Mouse (Mus musculus) B cell, adult 2 months (primary cell): ENCODE data around the gene Gne.

Experiments
- DNase-seq, 2 experiments: peaks; one replicate each; pipeline ENCODE4 v3.0.0; 2022

Gene Gne

GRCm38 (mm10) chr4:44022766-44023165, 61.2 kb downstream of the Gne start:
- no peak for DNase-seq

GRCm38 (mm10) chr4:44022323-44022722, 61.7 kb downstream of the Gne start:
- no peak for DNase-seq

DNA sequence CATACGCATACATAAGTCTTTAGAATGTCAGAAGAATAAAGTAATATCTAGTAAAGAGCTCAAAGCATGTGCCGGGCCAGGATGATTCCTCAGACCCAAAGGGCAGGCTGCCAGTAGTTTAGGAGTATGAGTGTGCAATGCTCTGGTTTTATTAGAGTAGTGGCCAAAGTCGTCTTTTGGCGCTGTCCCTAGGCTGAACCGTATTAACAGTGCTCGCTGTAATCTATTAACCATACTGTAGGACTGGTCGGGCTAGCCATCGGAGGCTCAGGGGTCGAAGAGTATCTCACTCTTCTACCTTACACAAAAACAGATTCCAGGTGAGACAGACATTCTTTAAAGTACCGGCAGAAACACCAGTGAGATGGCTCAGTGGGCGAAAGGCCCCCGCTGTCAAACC, 67.2 kb downstream of the Gne start:
- DNase-seq, result no peak

DNA sequence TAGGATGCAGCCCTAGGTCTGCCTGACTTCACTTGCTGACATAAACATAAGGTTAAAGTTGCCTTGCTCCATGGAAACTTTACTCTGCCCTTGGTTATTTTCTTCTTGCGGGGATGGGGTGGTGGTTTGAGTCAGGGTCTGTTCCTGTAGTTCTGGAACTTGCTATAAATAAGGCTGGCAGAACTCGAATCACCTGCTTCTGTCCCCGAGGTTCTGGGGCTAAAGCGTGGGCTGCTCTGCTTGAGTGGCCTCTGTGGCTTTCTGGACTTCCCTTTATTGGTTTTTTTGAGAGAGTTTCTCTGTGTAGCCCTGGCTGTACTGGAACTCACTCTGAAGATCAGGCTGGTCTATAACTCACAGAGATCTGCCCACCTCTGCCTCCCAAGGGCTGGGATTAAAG, 67.9 kb downstream of the Gne start:
- peak; percentile 51 to 59 for DNase-seq

- no peak for DNase-seq
These were observed 70.4 kb downstream of the Gne start for GRCm38 (mm10) chr4:44013391-44014070.

DNA sequence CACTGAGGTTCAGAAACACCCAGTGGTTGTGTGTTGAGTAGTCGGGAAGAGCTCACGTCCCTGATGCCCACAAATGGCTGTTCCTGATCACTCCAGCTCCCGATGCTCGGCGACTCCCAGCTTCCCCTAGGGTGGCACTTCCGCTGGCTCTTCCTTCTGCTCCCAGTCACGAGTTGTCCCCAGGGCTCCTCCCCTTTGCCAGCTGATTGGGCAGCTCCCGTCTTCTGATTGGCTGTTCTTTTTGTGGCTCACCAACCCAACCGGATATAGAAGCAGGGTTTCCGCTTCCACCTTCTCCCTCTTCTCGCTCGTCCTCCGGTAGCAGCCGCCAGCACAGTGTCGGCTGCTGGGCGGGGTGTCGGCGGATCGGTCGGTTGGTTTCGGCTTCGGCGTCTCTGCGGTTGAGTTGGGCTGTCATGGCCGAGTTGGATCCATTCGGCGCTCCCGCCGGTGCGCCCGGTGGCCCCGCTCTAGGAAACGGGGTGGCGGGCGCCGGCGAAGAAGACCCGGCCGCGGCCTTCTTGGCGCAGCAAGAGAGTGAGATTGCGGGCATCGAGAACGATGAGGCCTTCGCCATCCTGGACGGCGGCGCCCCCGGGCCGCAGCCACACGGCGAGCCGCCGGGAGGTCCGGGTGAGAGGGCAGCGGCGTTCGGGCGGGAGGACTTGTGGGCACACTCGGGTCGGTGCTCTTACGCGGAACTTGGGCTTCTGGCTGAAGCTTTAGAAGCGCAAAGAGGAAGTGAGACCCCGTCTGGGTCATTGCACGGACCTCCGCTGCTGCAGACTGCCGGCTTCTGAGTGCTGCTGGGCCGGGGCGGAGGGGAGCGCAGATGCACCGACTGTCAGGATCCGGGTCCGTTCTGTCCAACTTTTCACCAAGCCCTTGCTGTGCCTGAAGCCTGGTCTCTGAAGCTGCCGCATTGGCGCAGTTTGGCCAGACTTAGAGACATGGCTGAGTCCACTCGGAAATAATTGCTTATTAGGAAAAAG, 71.3 kb downstream of the Gne start:
- DNase-seq, result peak; percentile 82 to 83

GRCm38 (mm10) chr4:44011799-44012198, 72.2 kb downstream of the Gne start:
- DNase-seq, result peak in 1 of 2 experiments; percentile 15

- no peak for DNase-seq
These were observed 73.1 kb downstream of the Gne start for GRCm38 (mm10) chr4:44010893-44011292.

DNA sequence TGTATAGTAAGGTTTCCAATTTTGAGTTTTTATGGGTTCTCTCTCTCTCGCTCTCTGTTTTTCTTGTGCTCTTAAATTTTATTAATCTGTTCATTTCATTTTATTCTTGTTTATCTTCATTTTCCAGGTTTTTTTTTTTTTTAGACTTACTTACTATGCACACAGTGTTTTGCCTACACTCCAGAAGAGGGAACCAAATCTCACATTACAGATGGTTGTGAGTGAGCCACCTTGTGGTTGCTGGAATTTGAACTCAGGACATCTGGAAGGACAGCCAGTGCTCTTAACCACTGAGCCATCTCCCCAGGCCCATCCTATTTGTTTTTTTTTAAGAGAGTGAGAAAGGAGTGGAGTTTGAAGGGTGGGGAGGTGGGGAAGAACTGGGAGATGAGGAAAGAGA, 73.8 kb downstream of the Gne start:
- DNase-seq, result no peak

- DNase-seq, result no peak
These were observed 79.2 kb downstream of the Gne start for GRCm38 (mm10) chr4:44004623-44005409.

- no peak for DNase-seq
These were observed 79.9 kb downstream of the Gne start, which contains the start of gene Clta for GRCm38 (mm10) chr4:44004126-44004525. TSS of gene Clta (plus strand) at chr4:44004452.

GRCm38 (mm10) chr4:44003622-44004021, 80.4 kb downstream of the Gne start:
- no peak for DNase-seq

DNA sequence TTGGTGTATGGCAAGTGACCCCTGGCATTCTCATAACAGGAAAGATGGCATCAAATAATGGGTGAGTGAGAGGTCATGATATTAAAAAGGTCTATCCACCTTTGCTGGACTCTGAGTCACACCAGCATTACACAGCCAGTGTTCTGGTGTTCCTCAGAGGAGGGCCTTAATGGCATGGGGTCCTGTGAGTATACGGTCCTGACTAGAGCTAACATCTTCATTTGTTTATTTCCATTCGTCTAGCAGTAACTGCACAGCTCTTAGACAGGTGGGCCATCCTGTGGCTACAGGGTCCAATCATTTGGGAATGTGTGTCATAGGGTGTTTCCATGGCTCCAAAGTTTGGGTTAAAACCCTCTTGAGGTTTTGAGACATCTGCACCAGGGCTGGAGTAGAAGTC, 89.6 kb downstream of the Gne start:
- no peak for DNase-seq

DNA sequence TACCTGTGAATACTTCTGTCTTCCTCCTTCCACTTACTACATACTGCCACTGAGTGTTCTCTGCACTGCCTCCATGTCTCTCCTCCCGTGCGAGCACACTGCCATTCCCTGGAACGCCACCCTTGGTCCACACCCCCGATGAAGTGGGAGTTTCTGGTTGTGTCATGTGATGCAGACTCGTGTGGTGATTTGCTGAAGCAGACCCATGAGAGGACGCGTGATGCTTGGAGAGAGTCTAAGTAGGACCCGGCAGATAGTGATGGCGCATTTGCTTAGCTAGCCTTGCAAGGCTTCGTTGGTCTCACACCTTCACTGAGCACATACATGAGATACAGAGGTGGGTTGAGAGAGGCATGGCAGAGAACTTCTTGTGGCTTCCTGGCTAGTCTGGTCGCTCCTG, 90.9 kb downstream of the Gne start:
- no peak for DNase-seq

GRCm38 (mm10) chr4:43988976-43989375, 95.0 kb downstream of the Gne start:
- no peak for DNase-seq

- no peak for DNase-seq
These were observed 99.7 kb downstream of the Gne start for GRCm38 (mm10) chr4:43984326-43984725.
